25 mouse cellular contexts compared by ENCODE assay signal in the genomic region with DNA sequence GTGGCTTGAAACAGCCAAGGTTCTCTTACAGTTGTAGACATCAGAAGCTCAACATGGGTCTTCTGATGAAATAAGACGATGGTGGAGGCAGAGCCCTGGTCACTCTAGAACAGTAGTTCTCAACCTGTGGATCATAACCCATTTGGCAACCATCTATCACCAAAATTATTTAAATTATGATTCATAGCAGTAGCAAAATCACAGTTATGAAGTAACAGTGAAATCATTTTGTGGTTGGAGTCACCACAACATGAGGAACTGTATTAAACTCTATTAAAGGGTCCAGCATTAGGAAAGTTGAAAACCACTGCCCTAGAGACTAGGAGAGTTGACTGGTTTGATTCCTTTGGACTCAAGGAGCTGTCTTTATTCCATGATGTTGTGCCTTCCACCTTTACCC. TPM values are rescaled to one million over a fixed set of nuclear protein-coding genes. Genes with fewer than 3 reads are reported as not detected.
A peak's percentile ranks its signal among the peaks of the same experiment; 100 is the strongest.
DNase-seq lines count a peak whose midpoint lies in the region; ATAC-seq and TF ChIP-seq lines count a peak whose summit lies in the region.
"Had no signal": no experiment of that assay in that cellular context is flagged by ENCODE, and none has a peak within 500 bp of the region (broad histone marks: within the 10 kb centered on the region; RNA-seq: fewer than 3 reads in every experiment).

No protein-coding gene starts in this region.

- no peaks in the 10 kb centered on the region for H3K36me3 ChIP-seq in forebrain, embryonic 12.5 days (replicated peaks)
- H3K36me3 ChIP-seq: embryonic facial prominence, embryonic 13.5 days; embryonic facial prominence, embryonic 15.5 days; forebrain, embryonic 10.5 days; forebrain, embryonic 15.5 days; G1E had no signal

- H3K9ac ChIP-seq in forebrain, embryonic 12.5 days, result no peak overlapping the region
- H3K9ac ChIP-seq: embryonic facial prominence, embryonic 13.5 days; embryonic facial prominence, embryonic 15.5 days; forebrain, embryonic 13.5 days; forebrain, embryonic 15.5 days; forebrain, postnatal 0 days had no signal

- H3K27me3 ChIP-seq in cerebellum, adult 2 months (ENCODE audit: control insufficient read depth, insufficient read depth, low read length), result no peaks in the 10 kb centered on the region
- H3K27me3 ChIP-seq in forebrain, embryonic 12.5 days, result no peaks in the 10 kb centered on the region
- H3K27me3 ChIP-seq: CH12.LX; embryonic facial prominence, embryonic 13.5 days; embryonic facial prominence, embryonic 15.5 days; forebrain, embryonic 13.5 days; forebrain, embryonic 15.5 days; Patski had no signal

- ATAC-seq in granulocyte monocyte progenitor cell, adult 5-6 weeks (replicated peaks; ENCODE audit: poor library complexity, severe bottlenecking), result peak; percentile 35
- no peak for ATAC-seq in forebrain, embryonic 12.5 days (ENCODE audit: low FRiP score)
- ATAC-seq: activated CD4-positive, CD25-positive, alpha-beta regulatory T cell, adult 4 months; CD4-positive, CD25-positive, alpha-beta regulatory T cell, adult 4 months; forebrain, embryonic 13.5 days; forebrain, embryonic 15.5 days; forebrain, postnatal 0 days; Patski had no signal

- WGBS in cerebellum, adult 2 months, result 100% methylated on average over 1 of the region's 1 CpGs
- WGBS in forebrain, embryonic 12.5 days, result 72% methylated on average over 1 of the region's 1 CpGs

- no peak overlapping the region for H3K4me3 ChIP-seq in cerebellum, adult 2 months (replicated peaks; ENCODE audit: insufficient read depth, low read depth, low read length)
- no peak overlapping the region for H3K4me3 ChIP-seq in forebrain, embryonic 12.5 days (replicated peaks)
- H3K4me3 ChIP-seq: embryonic facial prominence, embryonic 13.5 days; embryonic facial prominence, embryonic 15.5 days; erythroblast, embryonic 14.5 days; forebrain, embryonic 10.5 days; forebrain, embryonic 13.5 days; forebrain, embryonic 15.5 days had no signal

- no peaks in the 10 kb centered on the region for H3K9me3 ChIP-seq in forebrain, embryonic 12.5 days
- H3K9me3 ChIP-seq: embryonic facial prominence, embryonic 13.5 days; embryonic facial prominence, embryonic 15.5 days; forebrain, embryonic 10.5 days; forebrain, embryonic 13.5 days; forebrain, embryonic 15.5 days; G1E had no signal

- peaks cover 16% of the 10 kb centered on the region; the same call in 1 of the 2 replicates for H3K4me1 ChIP-seq in cerebellum, adult 2 months (ENCODE audit: control insufficient read depth, insufficient read depth, low read length)
- 0 out of 2 replicates have a peak, but pooled peaks cover 9% of the 10 kb centered on the region for H3K4me1 ChIP-seq in forebrain, embryonic 12.5 days

- peak overlapping the region; percentile 13; the same call in 1 of the 2 replicates for H3K27ac ChIP-seq in cerebellum, adult 2 months (ENCODE audit: insufficient read depth, low read length)
- no peak overlapping the region for H3K27ac ChIP-seq in forebrain, embryonic 12.5 days
- H3K27ac ChIP-seq: embryonic facial prominence, embryonic 13.5 days; embryonic facial prominence, embryonic 15.5 days; forebrain, embryonic 10.5 days; forebrain, embryonic 13.5 days; forebrain, embryonic 15.5 days had no signal

- DNase-seq in cerebellum, adult 2 months, result no peak
- DNase-seq in cerebellum, adult 9-10 months, result no peak
- peak; percentile 40 for DNase-seq in 3134 (ENCODE audit: extremely low read depth, insufficient read length, low spot score)
- DNase-seq in 416B (ENCODE audit: low read depth), result peak; percentile 10
- DNase-seq in embryo, embryonic 11 days, result no peak
- no peak for DNase-seq in layer of hippocampus, adult 18-20 months (ENCODE audit: low spot score in 2 of 2)
- DNase-seq: adrenal gland, adult 8-10 months; adrenal gland, postnatal 14 days; adrenal gland, postnatal 36 days; cerebellum, adult 11-12 months; cerebellum, adult 8-10 months; forebrain, postnatal 0 days had no signal

- no peak overlapping the region for H3K4me2 ChIP-seq in forebrain, embryonic 12.5 days
- H3K4me2 ChIP-seq: embryonic facial prominence, embryonic 13.5 days; embryonic facial prominence, embryonic 15.5 days; forebrain, embryonic 13.5 days; forebrain, embryonic 15.5 days had no signal

- TF ChIP-seq POLR2A in cerebellum, adult 2 months (IDR thresholded peaks at IDR 0.05; ENCODE audit: borderline replicate concordance, insufficient read depth, low read length), result no peak

- no peak for TF ChIP-seq CTCF in cerebellum, adult 2 months (IDR thresholded peaks at IDR 0.05; ENCODE audit: borderline replicate concordance, insufficient read depth, low read depth, low read length)

RNA-seq across cellular contexts. Expression of gene Heg1, which starts 15.1 kb away (rescaled TPM):
- 21.9 and 24.4 TPM in 2 replicates for polyA plus RNA-seq in cerebellum, adult 2 months (2012; rRNA removed)
- total RNA-seq in granulocyte monocyte progenitor cell, adult 5-6 weeks (2014; fragmentation: Nextera tagmentation), result 30.9 and 34.2 TPM in 2 replicates
- total RNA-seq in granulocyte monocyte progenitor cell, adult 5-6 weeks (2017), result 20.8 and 24.9 TPM in 2 replicates
- polyA plus RNA-seq in forebrain, embryonic 12.5 days (2016; fragmentation: Nextera tagmentation; extraction: Ambion mirVana), result 36.5 and 37.7 TPM in 2 replicates
- 10 to 100 TPM; 21.1 to 21.4 TPM for total RNA-seq in layer of hippocampus, adult 18-20 months (2021)

Comparison
In these comparisons a context has a peak if more than half of its experiments do, and no peak if none do; other contexts are left out.
1. DNase-seq: peak in 3134 (single experiment) and 416B (single experiment); none in cerebellum, adult 2 months (0 of 2), cerebellum, adult 9-10 months (single experiment), embryo, embryonic 11 days (single experiment) and layer of hippocampus, adult 18-20 months (0 of 2).